Mouse (Mus musculus): Measurements from ENCODE around the gene Sema4c.

DNA sequence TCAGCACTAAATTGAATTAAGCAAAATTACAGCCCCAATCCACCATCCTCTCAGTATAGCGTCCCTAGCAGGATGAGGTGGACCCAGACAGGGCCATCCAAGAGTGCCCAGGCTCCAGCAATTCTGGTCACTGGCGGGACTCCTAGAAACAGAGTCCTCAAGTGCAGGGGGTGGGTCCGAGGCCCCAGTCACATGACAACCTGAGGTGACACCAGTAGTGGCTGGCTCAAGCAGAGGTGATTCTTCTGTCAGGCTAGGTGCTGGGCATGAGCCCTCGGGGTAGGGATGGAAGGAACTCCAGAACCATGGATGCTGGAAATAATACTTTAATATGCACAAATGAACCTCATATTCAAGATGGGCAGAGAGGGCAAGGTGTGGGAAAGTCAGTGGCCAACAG, 4.2 kb upstream of the Sema4c start:
- TF ChIP-seq HCFC1 (IDR thresholded peaks at IDR 0.05; ENCODE audit: borderline replicate concordance, insufficient read depth, low read length) (no peak), CHD2 (IDR thresholded peaks at IDR 0.05; ENCODE audit: low read depth, low read length) (no peak)
